Mouse (Mus musculus): ENCODE results near the gene Tmem82. TPM values are rescaled to one million over a fixed set of nuclear protein-coding genes. Genes with fewer than 3 reads are reported as not detected.

Tmem82 gene
- total and polyA plus RNA-seq, 2 experiments from 2014 or later = 1.5 to 1.6 TPM

DNA sequence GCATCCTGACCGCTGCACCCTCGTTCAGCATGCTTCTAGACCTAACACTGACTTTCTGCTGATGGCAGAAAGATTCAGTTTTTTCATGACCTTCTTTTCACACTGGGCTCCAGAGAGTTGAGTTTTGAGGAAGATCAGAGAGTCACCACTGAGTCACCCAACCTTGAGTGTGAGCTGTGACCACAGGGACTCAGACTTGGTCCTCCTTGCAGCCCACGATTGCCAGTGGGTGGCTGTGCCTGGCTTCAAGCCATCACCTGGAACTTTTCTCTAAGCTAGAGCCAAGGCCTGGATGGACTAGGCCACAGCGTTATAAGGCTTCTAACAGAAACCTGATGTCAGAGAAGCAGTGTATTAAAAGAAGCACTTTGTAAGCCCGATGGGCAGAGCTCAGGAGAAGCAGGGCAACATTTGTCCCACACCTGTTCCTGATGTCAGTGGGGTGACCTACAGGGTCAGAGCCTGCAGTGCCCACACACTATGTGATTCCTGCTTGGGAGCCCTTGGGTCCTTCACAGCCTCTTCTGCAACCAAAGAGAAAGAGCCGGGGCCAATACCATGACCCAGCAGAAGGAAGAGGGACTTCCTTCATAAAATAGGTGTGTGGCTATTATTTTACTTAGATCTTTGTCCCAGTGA, 40.5 kb upstream of the Tmem82 start:
- Histone ChIP-seq H3K27ac (no peak overlapping the region), H3K36me3 (ENCODE audit: insufficient read depth, low read length) (peaks cover 7% of the 10 kb centered on the region; the same call in 1 of the 2 replicates), H3K27me3 (ENCODE audit: insufficient read depth, low read length) (no peaks in the 10 kb centered on the region), H3K4me1 (ENCODE audit: insufficient read depth, low read length) (peaks cover 5% of the 10 kb centered on the region; the same call in 1 of the 2 replicates), H3K4me3 (ENCODE audit: low read length) (no peak overlapping the region), H3K9ac (replicated peaks; ENCODE audit: low read length) (no peak overlapping the region), H3K9me3 (ENCODE audit: low read length) (no peaks in the 10 kb centered on the region), H3K4me2 (ENCODE audit: low read depth, low read length) (no peak overlapping the region)
- TF ChIP-seq CTCF (IDR thresholded peaks at IDR 0.05; ENCODE audit: low read depth) = no peak
- no peak for ATAC-seq
- 85% methylated on average over 6 of the region's 6 CpGs for WGBS
- no peak for DNase-seq (ENCODE audit: low spot score)

GRCm38 (mm10) chr4:141656932-141657331, 38.5 kb upstream of the Tmem82 start:
- no peak for DNase-seq (ENCODE audit: low spot score)
- WGBS = 68% methylated on average over 8 of the region's 8 CpGs
- no peak overlapping the region for H3K4me3 ChIP-seq (ENCODE audit: low read length)

GRCm38 (mm10) chr4:141655908-141656608, 37.6 kb upstream of the Tmem82 start:
- no peak overlapping the region for H3K4me3 ChIP-seq (ENCODE audit: low read length)
- H3K27me3 ChIP-seq (ENCODE audit: insufficient read depth, low read length) = no peaks in the 10 kb centered on the region
- peak overlapping the region; percentile 54; the same call in 1 of the 2 replicates for H3K27ac ChIP-seq
- ATAC-seq (no peak), DNase-seq (ENCODE audit: low spot score) (peak; percentile 20)
- H3K9ac ChIP-seq (replicated peaks; ENCODE audit: low read length) = no peak overlapping the region
- peaks cover 5% of the 10 kb centered on the region; the same call in 1 of the 2 replicates for H3K4me1 ChIP-seq (ENCODE audit: insufficient read depth, low read length)
- 82% methylated on average over 12 of the region's 12 CpGs for WGBS
- no peak for TF ChIP-seq CTCF (IDR thresholded peaks at IDR 0.05; ENCODE audit: low read depth)
- no peak overlapping the region for H3K4me2 ChIP-seq (ENCODE audit: low read depth, low read length)
- H3K36me3 ChIP-seq (ENCODE audit: insufficient read depth, low read length) = peaks cover 3% of the 10 kb centered on the region; the same call in 1 of the 2 replicates
- no peaks in the 10 kb centered on the region for H3K9me3 ChIP-seq (ENCODE audit: low read length)

More at GRCm38 (mm10) chr4:141656932-141657331, 38.5 kb upstream of the Tmem82 start:
- no peak for TF ChIP-seq CTCF (IDR thresholded peaks at IDR 0.05; ENCODE audit: low read depth)
- ATAC-seq = no peak
- 0 out of 2 replicates have a peak overlapping the region, but pooled peaks have one; percentile 23 for H3K27ac ChIP-seq
- H3K4me1 ChIP-seq (ENCODE audit: insufficient read depth, low read length) = peaks cover 5% of the 10 kb centered on the region; the same call in 1 of the 2 replicates
- H3K4me2 ChIP-seq (ENCODE audit: low read depth, low read length) = no peak overlapping the region
- H3K9me3 ChIP-seq (ENCODE audit: low read length) = no peaks in the 10 kb centered on the region
- peaks cover 7% of the 10 kb centered on the region; the same call in 1 of the 2 replicates for H3K36me3 ChIP-seq (ENCODE audit: insufficient read depth, low read length)
- no peaks in the 10 kb centered on the region for H3K27me3 ChIP-seq (ENCODE audit: insufficient read depth, low read length)
- H3K9ac ChIP-seq (replicated peaks; ENCODE audit: low read length) = no peak overlapping the region

DNA sequence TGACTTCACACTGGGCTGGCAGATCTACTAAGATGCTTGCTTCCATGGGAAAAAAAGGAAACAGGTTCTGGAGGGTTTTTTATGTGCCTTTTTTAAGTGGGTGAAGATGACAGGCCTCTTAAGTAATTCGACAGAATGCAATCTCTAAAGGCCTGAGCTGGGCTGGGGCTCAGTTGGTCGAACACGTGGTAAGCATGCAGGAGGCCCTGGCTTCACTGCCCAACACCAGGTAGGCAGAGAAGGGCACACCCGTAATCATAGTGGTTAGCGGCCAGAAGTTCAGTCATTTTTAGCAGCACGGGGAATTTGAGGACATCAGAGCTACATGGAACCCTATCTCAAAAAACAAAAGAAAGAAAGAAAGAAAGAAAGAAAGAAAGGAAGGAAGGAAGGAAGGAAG, 36.1 kb upstream of the Tmem82 start:
- Histone ChIP-seq H3K27ac (peak overlapping the region; percentile 70; the same call in 1 of the 2 replicates), H3K4me1 (ENCODE audit: insufficient read depth, low read length) (peaks cover 5% of the 10 kb centered on the region; the same call in 1 of the 2 replicates), H3K27me3 (ENCODE audit: insufficient read depth, low read length) (no peaks in the 10 kb centered on the region), H3K9ac (replicated peaks; ENCODE audit: low read length) (no peak overlapping the region), H3K4me3 (ENCODE audit: low read length) (no peak overlapping the region), H3K36me3 (ENCODE audit: insufficient read depth, low read length) (no peaks in the 10 kb centered on the region), H3K9me3 (ENCODE audit: low read length) (no peaks in the 10 kb centered on the region), H3K4me2 (ENCODE audit: low read depth, low read length) (no peak overlapping the region)
- ATAC-seq (no peak), DNase-seq (ENCODE audit: low spot score) (no peak)
- no peak for TF ChIP-seq CTCF (IDR thresholded peaks at IDR 0.05; ENCODE audit: low read depth)
- 83% methylated on average over 6 of the region's 6 CpGs for WGBS

- H3K4me2 ChIP-seq (ENCODE audit: low read depth, low read length) = no peak overlapping the region
- H3K9ac ChIP-seq (replicated peaks; ENCODE audit: low read length) = no peak overlapping the region
- H3K27me3 ChIP-seq (ENCODE audit: insufficient read depth, low read length) = no peaks in the 10 kb centered on the region
- H3K9me3 ChIP-seq (ENCODE audit: low read length) = no peaks in the 10 kb centered on the region
- DNase-seq (ENCODE audit: low spot score) = peak; percentile 31
- ATAC-seq = peak; percentile 73
- no peak overlapping the region for H3K4me3 ChIP-seq (ENCODE audit: low read length)
- H3K27ac ChIP-seq = peak overlapping the region; percentile 70; the same call in 1 of the 2 replicates
- no peak for TF ChIP-seq CTCF (IDR thresholded peaks at IDR 0.05; ENCODE audit: low read depth)
- peaks cover 5% of the 10 kb centered on the region for H3K4me1 ChIP-seq (ENCODE audit: insufficient read depth, low read length)
- WGBS = 67% methylated on average over 13 of the region's 13 CpGs
- H3K36me3 ChIP-seq (ENCODE audit: insufficient read depth, low read length) = no peaks in the 10 kb centered on the region
Observed at GRCm38 (mm10) chr4:141653813-141654212, 35.4 kb upstream of the Tmem82 start.

- no peak overlapping the region for H3K4me3 ChIP-seq (ENCODE audit: low read length)
Observed at GRCm38 (mm10) chr4:141653044-141653443, 34.6 kb upstream of the Tmem82 start.

More at GRCm38 (mm10) chr4:141653044-141653443, 34.6 kb upstream of the Tmem82 start:
- no peak overlapping the region for H3K27ac ChIP-seq
- TF ChIP-seq CTCF (IDR thresholded peaks at IDR 0.05; ENCODE audit: low read depth) = no peak
- peaks cover 8% of the 10 kb centered on the region for H3K4me1 ChIP-seq (ENCODE audit: insufficient read depth, low read length)
- H3K36me3 ChIP-seq (ENCODE audit: insufficient read depth, low read length) = no peaks in the 10 kb centered on the region
- no peak overlapping the region for H3K9ac ChIP-seq (replicated peaks; ENCODE audit: low read length)
- DNase-seq (ENCODE audit: low spot score) = no peak
- 83% methylated on average over 8 of the region's 8 CpGs for WGBS
- H3K27me3 ChIP-seq (ENCODE audit: insufficient read depth, low read length) = no peaks in the 10 kb centered on the region
- no peak for ATAC-seq
- no peak overlapping the region for H3K4me2 ChIP-seq (ENCODE audit: low read depth, low read length)
- H3K9me3 ChIP-seq (ENCODE audit: low read length) = no peaks in the 10 kb centered on the region

Measured in hindbrain, postnatal 0 days (tissue).